Mouse (Mus musculus): Measurements from ENCODE around the gene Nudt2.
A peak's percentile ranks its signal among the peaks of the same experiment; 100 is the strongest.

Nudt2 gene

GRCm38 (mm10) chr4:41522788-41523187, 57.8 kb downstream of the Nudt2 start:
- no peak for DNase-seq

- DNase-seq = no peak
Observed at GRCm38 (mm10) chr4:41523839-41524238, 58.9 kb downstream of the Nudt2 start.

- DNase-seq = no peak
Observed at GRCm38 (mm10) chr4:41524829-41525228, 59.9 kb downstream of the Nudt2 start.

GRCm38 (mm10) chr4:41526553-41526952, 61.6 kb downstream of the Nudt2 start:
- no peak for DNase-seq

GRCm38 (mm10) chr4:41527076-41527475, 62.1 kb downstream of the Nudt2 start:
- no peak for DNase-seq

- DNase-seq = peak; percentile 58
Observed at GRCm38 (mm10) chr4:41527996-41528395, 63.0 kb downstream of the Nudt2 start.

Data from cerebellum, adult 11-12 months (tissue).